ENCODE assay signal across 11 mouse cellular contexts in genomic region chr1:152612535-152613157, GRCm38 (mm10).
DNase-seq lines count a peak whose midpoint lies in the region; ATAC-seq lines count a peak whose summit lies in the region.
"Had no signal": no experiment of that assay in that cellular context is flagged by ENCODE, and none has a peak within 500 bp of the region (broad histone marks: within the 10 kb centered on the region; RNA-seq: fewer than 3 reads in every experiment).

No protein-coding gene starts in this region.

- WGBS in heart, embryonic 15.5 days = 37% methylated on average over 12 of the region's 12 CpGs
- WGBS in kidney, embryonic 15.5 days = 57% methylated on average over 12 of the region's 12 CpGs
- 75% methylated on average over 12 of the region's 12 CpGs for WGBS in neural tube, embryonic 15.5 days
- WGBS in forebrain, embryonic 12.5 days = 79% methylated on average over 12 of the region's 12 CpGs

- 0 out of 2 replicates have a peak overlapping the region, but pooled peaks have one; percentile 14 for H3K4me2 ChIP-seq in heart, embryonic 15.5 days
- peak overlapping the region; percentile 31 for H3K4me2 ChIP-seq in kidney, embryonic 15.5 days
- no peak overlapping the region for H3K4me2 ChIP-seq in neural tube, embryonic 15.5 days
- H3K4me2 ChIP-seq in forebrain, embryonic 12.5 days = no peak overlapping the region

- H3K27me3 ChIP-seq in heart, embryonic 15.5 days = no peaks in the 10 kb centered on the region
- no peaks in the 10 kb centered on the region for H3K27me3 ChIP-seq in kidney, embryonic 15.5 days
- no peaks in the 10 kb centered on the region for H3K27me3 ChIP-seq in neural tube, embryonic 15.5 days (replicated peaks)
- H3K27me3 ChIP-seq in forebrain, embryonic 12.5 days = no peaks in the 10 kb centered on the region

- DNase-seq in layer of hippocampus, adult 9-11 months = peak; percentile 50
- DNase-seq in layer of hippocampus, adult 18-20 months (ENCODE audit: low spot score in 2 of 2) = no peak
- DNase-seq in c-Kit-positive CD71-positive TER-119-positive erythroid progenitor cells, embryonic 14.5 days (ENCODE audit: low spot score) = no peak
- DNase-seq in embryo, embryonic 11 days = no peak
- DNase-seq: lung, postnatal 14 days; retina, postnatal 1 day; thymus, postnatal 36 days had no signal

- no peaks in the 10 kb centered on the region for H3K9me3 ChIP-seq in heart, embryonic 15.5 days (replicated peaks)
- no peaks in the 10 kb centered on the region for H3K9me3 ChIP-seq in kidney, embryonic 15.5 days (replicated peaks)
- no peaks in the 10 kb centered on the region for H3K9me3 ChIP-seq in neural tube, embryonic 15.5 days (replicated peaks)
- H3K9me3 ChIP-seq in forebrain, embryonic 12.5 days = no peaks in the 10 kb centered on the region

- H3K4me1 ChIP-seq in heart, embryonic 15.5 days (replicated peaks) = peaks cover 92% of the 10 kb centered on the region
- H3K4me1 ChIP-seq in kidney, embryonic 15.5 days = peaks cover 93% of the 10 kb centered on the region
- peaks cover 16% of the 10 kb centered on the region; the same call in 1 of the 2 replicates for H3K4me1 ChIP-seq in neural tube, embryonic 15.5 days
- 0 out of 2 replicates have a peak, but pooled peaks cover 2% of the 10 kb centered on the region for H3K4me1 ChIP-seq in forebrain, embryonic 12.5 days

- peak; percentile 8; the same call in 1 of the 2 replicates for ATAC-seq in heart, embryonic 15.5 days (replicated peaks; ENCODE audit: insufficient number of reproducible peaks, insufficient read depth, low FRiP score, low read depth)
- peak; percentile 50 for ATAC-seq in kidney, embryonic 15.5 days (replicated peaks; ENCODE audit: low FRiP score)
- ATAC-seq in neural tube, embryonic 15.5 days (ENCODE audit: low FRiP score) = no peak
- ATAC-seq in forebrain, embryonic 12.5 days (ENCODE audit: low FRiP score) = no peak

- no peak overlapping the region for H3K4me3 ChIP-seq in heart, embryonic 15.5 days
- no peak overlapping the region for H3K4me3 ChIP-seq in kidney, embryonic 15.5 days (replicated peaks)
- no peak overlapping the region for H3K4me3 ChIP-seq in neural tube, embryonic 15.5 days (replicated peaks)
- no peak overlapping the region for H3K4me3 ChIP-seq in forebrain, embryonic 12.5 days (replicated peaks)

- H3K9ac ChIP-seq in heart, embryonic 15.5 days = no peak overlapping the region
- H3K9ac ChIP-seq in kidney, embryonic 15.5 days = no peak overlapping the region
- no peak overlapping the region for H3K9ac ChIP-seq in neural tube, embryonic 15.5 days (replicated peaks)
- no peak overlapping the region for H3K9ac ChIP-seq in forebrain, embryonic 12.5 days

- H3K36me3 ChIP-seq in heart, embryonic 15.5 days = peaks cover 18% of the 10 kb centered on the region
- H3K36me3 ChIP-seq in kidney, embryonic 15.5 days = peaks cover 16% of the 10 kb centered on the region
- H3K36me3 ChIP-seq in neural tube, embryonic 15.5 days = no peaks in the 10 kb centered on the region
- H3K36me3 ChIP-seq in forebrain, embryonic 12.5 days (replicated peaks) = 0 out of 2 replicates have a peak, but pooled peaks cover 6% of the 10 kb centered on the region

- H3K27ac ChIP-seq in heart, embryonic 15.5 days = peak overlapping the region; percentile 74
- peak overlapping the region; percentile 84 for H3K27ac ChIP-seq in kidney, embryonic 15.5 days
- peak overlapping the region; percentile 38; the same call in 1 of the 2 replicates for H3K27ac ChIP-seq in neural tube, embryonic 15.5 days (replicated peaks)
- H3K27ac ChIP-seq in forebrain, embryonic 12.5 days = no peak overlapping the region

Comparison
In these comparisons a context has a peak if more than half of its experiments do, and no peak if none do; other contexts are left out.
1. ATAC-seq: peak in heart, embryonic 15.5 days (single experiment) and kidney, embryonic 15.5 days (single experiment); none in neural tube, embryonic 15.5 days (single experiment) and forebrain, embryonic 12.5 days (single experiment).
2. H3K4me2 ChIP-seq: peak in heart, embryonic 15.5 days (single experiment) and kidney, embryonic 15.5 days (single experiment); none in neural tube, embryonic 15.5 days (single experiment) and forebrain, embryonic 12.5 days (single experiment).